Mouse (Mus musculus) adrenal gland, adult (tissue): ENCODE data around the gene Lrrc8c.
A peak's percentile ranks its signal among the peaks of the same experiment; 100 is the strongest.

Source experiments
- DNase-seq, 2 experiments: peaks; one replicate each; pipeline ENCODE4 v3.0.0; 2022 to 2023; ENCODE audit warnings: low spot score in 1 of 2; ENCODE audit not compliant: inconsistent age in 2 of 2

The Lrrc8c gene

DNA sequence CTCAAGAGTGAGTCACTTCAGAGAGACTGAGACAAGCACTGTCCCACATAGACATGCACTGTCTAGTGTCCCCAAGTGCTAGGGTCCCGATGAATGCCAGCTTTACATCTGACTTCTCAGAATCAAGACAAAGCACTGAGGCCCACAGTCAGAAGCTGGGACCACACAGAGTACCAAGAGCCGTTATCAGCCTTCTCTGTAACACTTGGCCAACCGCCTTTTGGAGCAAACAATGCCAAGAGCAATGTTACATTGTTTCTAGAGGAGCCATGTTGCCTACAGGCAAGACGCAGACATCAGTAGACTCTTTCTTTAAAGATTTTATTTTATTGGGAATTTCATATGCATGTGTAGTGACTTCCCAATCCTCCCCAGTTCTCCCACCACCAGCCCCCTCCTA, 73.2 kb downstream of the Lrrc8c start:
- no peak for DNase-seq

GRCm38 (mm10) chr5:105593630-105594029, 74.4 kb downstream of the Lrrc8c start:
- DNase-seq = no peak

DNA sequence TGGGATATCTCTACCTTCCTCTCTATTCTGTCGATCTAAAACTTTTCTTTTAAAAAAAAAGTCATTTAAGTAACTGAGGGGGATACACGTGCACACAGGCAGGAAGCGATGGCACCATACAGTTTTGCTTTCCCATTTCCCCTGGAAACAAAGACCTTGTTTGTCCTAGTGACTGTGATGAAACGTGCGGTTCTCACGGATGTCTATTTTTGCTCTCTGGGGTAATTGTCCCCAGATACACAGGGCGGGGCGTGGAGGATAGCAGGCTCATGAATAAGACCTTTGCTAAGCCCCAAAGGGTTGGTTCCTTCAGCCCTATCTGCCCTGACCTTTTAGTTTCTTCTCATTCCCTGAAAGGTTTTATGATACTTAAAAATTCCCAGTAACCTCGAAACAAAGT, 79.7 kb downstream of the Lrrc8c start:
- DNase-seq = no peak

DNA sequence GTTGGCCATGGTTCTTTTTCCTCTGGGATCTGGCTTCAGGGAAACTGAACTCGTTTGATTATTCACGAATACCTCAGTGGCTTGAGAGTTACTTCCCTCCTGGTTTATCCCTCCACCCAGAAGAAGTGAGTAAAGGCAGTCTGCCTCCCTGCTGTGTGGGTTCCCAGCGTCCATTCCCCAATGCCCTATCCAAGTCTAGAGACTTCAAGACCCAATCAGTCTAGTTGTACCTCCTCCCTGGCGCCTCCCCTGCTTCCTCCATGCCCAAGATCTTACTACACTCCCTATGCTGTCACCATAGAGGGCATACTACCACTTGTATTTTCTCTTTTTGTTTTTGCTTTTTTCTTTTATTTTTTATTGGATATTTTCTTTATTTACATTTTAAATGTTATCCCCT, 80.1 kb downstream of the Lrrc8c start:
- no peak for DNase-seq

- DNase-seq = no peak
Measured at GRCm38 (mm10) chr5:105600998-105601397, 81.8 kb downstream of the Lrrc8c start.

GRCm38 (mm10) chr5:105602585-105602984, 83.4 kb downstream of the Lrrc8c start:
- DNase-seq = peak; percentile 23 to 62

- no peak for DNase-seq
Measured at GRCm38 (mm10) chr5:105605736-105606135, 86.5 kb downstream of the Lrrc8c start.

DNA sequence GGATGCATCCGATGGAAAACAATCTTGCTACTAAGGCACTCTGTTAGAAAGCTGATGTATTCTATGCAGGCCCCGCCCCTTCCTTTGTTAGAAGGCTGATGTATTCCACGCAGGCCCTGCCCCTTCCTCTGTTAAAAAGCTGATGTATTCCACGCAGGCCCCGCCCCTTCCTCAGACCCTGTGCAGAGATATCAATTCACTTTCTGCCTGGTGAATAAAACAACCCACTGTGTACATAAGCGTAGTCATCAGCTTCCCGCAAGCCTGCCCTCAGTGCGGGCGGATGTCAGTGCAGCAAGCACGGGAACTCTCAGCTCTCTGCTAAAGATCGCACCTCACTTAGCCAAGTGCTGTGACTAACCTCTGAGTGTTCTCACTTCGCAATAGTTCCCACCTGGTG, 90.5 kb downstream of the Lrrc8c start:
- no peak for DNase-seq

- DNase-seq = no peak
Measured at GRCm38 (mm10) chr5:105613002-105613401, 93.8 kb downstream of the Lrrc8c start.

DNA sequence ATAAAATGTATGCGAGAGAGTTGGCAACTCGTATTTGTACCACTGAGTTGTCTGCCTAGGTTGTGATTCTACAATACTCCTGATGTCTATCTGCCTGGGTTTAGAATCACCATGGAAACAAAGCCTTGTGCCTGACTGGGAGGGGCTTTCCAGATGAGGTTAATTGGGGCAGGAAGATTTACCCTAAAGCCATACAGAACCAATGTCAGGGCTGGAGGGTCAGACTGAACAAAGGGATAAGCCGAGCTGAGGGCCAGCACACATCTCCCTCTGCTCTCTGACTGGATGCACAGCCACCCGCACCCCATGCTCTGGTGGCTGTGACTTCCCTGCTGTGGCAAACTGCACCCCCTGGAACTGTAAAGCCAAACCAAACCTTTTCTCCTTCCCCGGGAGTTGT, 94.8 kb downstream of the Lrrc8c start:
- no peak for DNase-seq

GRCm38 (mm10) chr5:105614682-105615434, 95.7 kb downstream of the Lrrc8c start:
- DNase-seq = no peak

DNA sequence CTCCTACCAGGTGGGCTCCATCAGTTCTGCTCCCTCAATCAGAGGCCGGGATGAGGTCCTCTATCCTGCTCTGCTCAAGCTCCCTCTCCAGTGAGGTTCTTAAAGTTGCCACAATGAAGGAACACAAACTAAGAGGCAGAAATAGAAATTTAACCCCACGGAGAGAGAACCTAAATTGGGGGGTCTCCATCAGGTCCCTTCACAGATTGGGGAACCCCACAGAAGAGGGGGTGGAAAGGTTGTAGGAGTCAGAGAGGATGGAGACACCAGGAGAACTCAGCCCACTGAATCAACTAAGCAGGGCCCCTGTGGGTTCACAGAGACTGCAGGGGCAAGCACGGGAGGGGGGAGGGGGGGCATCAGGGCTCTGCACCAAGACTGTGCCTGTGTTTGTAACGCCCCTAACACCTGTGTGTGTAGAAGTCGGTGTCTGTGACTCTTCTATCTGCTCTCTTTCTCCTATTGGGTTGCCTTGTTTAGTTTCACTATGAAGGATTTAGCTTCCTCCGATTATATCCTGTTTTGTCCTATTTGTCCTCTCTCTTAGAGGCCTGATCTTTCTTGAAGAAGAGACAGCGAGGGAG, 96.8 kb downstream of the Lrrc8c start:
- DNase-seq = no peak

- no peak for DNase-seq
Measured at GRCm38 (mm10) chr5:105616538-105616937, 97.3 kb downstream of the Lrrc8c start.

- DNase-seq = no peak
Measured at GRCm38 (mm10) chr5:105618510-105618909, 99.3 kb downstream of the Lrrc8c start.

- no peak for DNase-seq
Measured at GRCm38 (mm10) chr5:105619666-105620065, 100.5 kb downstream of the Lrrc8c start.

DNA sequence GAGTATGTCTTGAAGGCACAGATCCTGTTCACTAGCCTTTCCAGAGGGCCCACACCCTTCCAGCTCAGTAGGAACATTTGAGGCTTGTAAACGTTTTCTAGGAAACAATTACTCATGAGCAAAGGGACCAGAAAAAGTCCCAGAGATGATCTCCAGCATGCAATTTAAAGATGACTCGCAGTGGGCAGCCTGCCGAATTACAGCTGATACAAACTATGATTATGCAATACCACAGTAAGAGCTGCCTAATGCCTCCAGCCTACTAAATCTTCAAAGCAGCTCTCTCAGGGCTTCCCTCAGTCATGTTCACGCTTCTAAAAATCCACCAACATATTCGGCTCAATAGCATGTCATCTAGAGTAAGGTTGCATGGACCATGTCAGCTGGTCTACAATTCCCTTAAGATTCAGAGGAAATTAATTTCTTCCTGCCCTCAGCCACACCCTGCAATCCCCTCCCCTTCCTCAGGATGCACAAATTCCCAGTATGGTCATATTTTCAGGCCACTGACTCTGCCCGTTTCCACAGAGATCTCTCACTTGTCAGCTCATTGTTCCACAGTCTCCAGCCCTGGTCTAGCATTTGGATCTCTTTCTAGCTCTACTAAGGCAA, 101.4 kb downstream of the Lrrc8c start:
- DNase-seq = peak; percentile 71 to 93

- no peak for DNase-seq
Measured at GRCm38 (mm10) chr5:105623074-105623713, 104.0 kb downstream of the Lrrc8c start.

DNA sequence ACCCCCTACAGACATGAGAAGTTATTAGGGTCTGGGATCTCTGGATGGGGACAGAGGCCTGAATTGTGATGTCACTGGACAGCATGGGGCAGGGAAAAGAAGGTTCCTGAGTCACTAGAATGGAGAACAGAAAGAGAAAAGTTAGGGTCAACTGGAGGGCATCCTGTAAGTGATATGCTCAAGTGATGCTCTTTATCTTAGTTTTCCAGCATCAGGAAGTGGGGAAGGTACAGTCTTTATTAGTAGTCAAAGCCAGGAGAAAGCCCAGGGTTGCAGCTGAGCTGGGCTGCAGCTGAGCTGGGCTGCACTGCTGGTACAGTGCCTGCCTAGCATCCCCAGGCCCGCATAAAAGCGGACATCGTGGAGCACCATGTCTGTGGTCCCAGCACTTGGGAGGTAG, 105.1 kb downstream of the Lrrc8c start:
- DNase-seq = no peak

GRCm38 (mm10) chr5:105625504-105626150, 106.4 kb downstream of the Lrrc8c start:
- peak; percentile 40 to 66 for DNase-seq

GRCm38 (mm10) chr5:105626355-105626754, 107.2 kb downstream of the Lrrc8c start:
- DNase-seq = peak in 1 of 2 experiments; percentile 53

GRCm38 (mm10) chr5:105627093-105627492, 107.9 kb downstream of the Lrrc8c start:
- DNase-seq = no peak
